Mouse (Mus musculus) MEL (cell line): Measurements from ENCODE around the gene Chpt1. TPM values are rescaled to one million over a fixed set of nuclear protein-coding genes. Genes with fewer than 3 reads are reported as not detected.

Experiments
- DNase-seq: peaks from one replicate; pipeline ENCODE4 v3.0.0; 2011; ENCODE audit warnings: low read depth, low spot score
- H3K27ac ChIP-seq: 2 replicates; pipeline ENCODE4 v1.5.1; 2012; ENCODE audit warnings: low read depth, mild to moderate bottlenecking, control low read depth, low read length, moderate library complexity; ENCODE audit not compliant: control insufficient read depth
- H3K27me3 ChIP-seq, 2 experiments: fragments of 150-350 bp in 1 of 2; sonication (generic) in 1 of 2; 2 replicates each; pipeline ENCODE4 v1.6.1; 2012; ENCODE audit warnings: low read length in 2 of 2, mild to moderate bottlenecking in 2 of 2, improper control_type of control experiment in 1 of 2, moderate library complexity in 1 of 2; ENCODE audit not compliant: insufficient read depth in 2 of 2, control insufficient read depth in 1 of 2
- H3K36me3 ChIP-seq, 2 experiments: 2 replicates each; pipeline ENCODE4 v1.6.1; 2012 to 2014; ENCODE audit warnings: low read length in 2 of 2, improper control_type of control experiment in 1 of 2, inconsistent platforms in 1 of 2, mild to moderate bottlenecking in 1 of 2; ENCODE audit not compliant: insufficient read depth in 2 of 2, control insufficient read depth in 1 of 2
- H3K4me1 ChIP-seq, 2 experiments: fragments of 150-350 bp in 1 of 2; sonication (generic) in 1 of 2; 2 replicates each; pipeline ENCODE4 v1.6.1; 2012; ENCODE audit warnings: low read length in 2 of 2, improper control_type of control experiment in 1 of 2, mild to moderate bottlenecking in 1 of 2; ENCODE audit not compliant: insufficient read depth in 2 of 2, control insufficient read depth in 1 of 2
- H3K4me3 ChIP-seq, 2 experiments: fragments of 150-350 bp in 1 of 2; sonication (generic) in 1 of 2; 2 replicates each; pipeline ENCODE4 v1.5.1; 2012; ENCODE audit warnings: low read depth in 2 of 2, low read length in 2 of 2, mild to moderate bottlenecking in 2 of 2, moderate library complexity in 2 of 2, control low read depth in 1 of 2, improper control_type of control experiment in 1 of 2; ENCODE audit not compliant: control insufficient read depth in 1 of 2, insufficient read depth in 1 of 2
- H3K79me2 ChIP-seq: 2 replicates; pipeline ENCODE4 v1.6.1; 2012; ENCODE audit warnings: mild to moderate bottlenecking, low read length, moderate library complexity; ENCODE audit not compliant: control insufficient read depth, poor library complexity, insufficient read depth
- H3K9ac ChIP-seq: 2 replicates; pipeline ENCODE4 v1.6.1; 2012; ENCODE audit warnings: low read depth, mild to moderate bottlenecking, control low read depth, low read length, moderate library complexity; ENCODE audit not compliant: control insufficient read depth, poor library complexity, severe bottlenecking
- H3K9me3 ChIP-seq: fragments of 150-350 bp; sonication (generic); replicated peaks from 2 replicates; pipeline ENCODE4 v1.6.1; 2012; ENCODE audit warnings: mild to moderate bottlenecking, low read length, improper control_type of control experiment, moderate library complexity; ENCODE audit not compliant: insufficient read depth
- BHLHE40 ChIP-seq: IDR thresholded peaks from 2 replicates; pipeline ENCODE4 v1.6.1; 2012; ENCODE audit warnings: low read depth, mild to moderate bottlenecking, inconsistent platforms, low read length, improper control_type of control experiment, borderline replicate concordance
- CHD2 ChIP-seq: IDR thresholded peaks from 2 replicates; pipeline ENCODE4 v1.6.1; 2011; ENCODE audit warnings: low read length, improper control_type of control experiment
- CTCF ChIP-seq, 3 experiments: IDR thresholded peaks in 2 of 3; conservative IDR thresholded peaks in 1 of 3; 2 replicates each; pipeline ENCODE4 v1.5.1; 2011 to 2012; ENCODE audit warnings: low read length in 3 of 3, low read depth in 2 of 3, mild to moderate bottlenecking in 2 of 3, improper control_type of control experiment in 1 of 3, inconsistent platforms in 1 of 3, mixed read lengths in 1 of 3, moderate library complexity in 1 of 3; ENCODE audit not compliant: control insufficient read depth in 1 of 3, insufficient read depth in 1 of 3, poor library complexity in 1 of 3, severe bottlenecking in 1 of 3
- E2F4 ChIP-seq: IDR thresholded peaks from 2 replicates; pipeline ENCODE4 v1.6.1; 2011; ENCODE audit warnings: low read depth, low read length, improper control_type of control experiment, borderline replicate concordance
- ELF1 ChIP-seq: IDR thresholded peaks from 2 replicates; pipeline ENCODE4 v1.6.1; 2014; ENCODE audit warnings: low read depth, mild to moderate bottlenecking, inconsistent platforms, low read length, improper control_type of control experiment, moderate library complexity
- EP300 ChIP-seq, 2 experiments: IDR thresholded peaks; 2 replicates each; pipeline ENCODE4 v1.6.1; 2011; ENCODE audit warnings: improper control_type of control experiment in 2 of 2, low read length in 2 of 2, low read depth in 1 of 2, mild to moderate bottlenecking in 1 of 2
- GABPA ChIP-seq: IDR thresholded peaks from 2 replicates; pipeline ENCODE4 v1.6.1; 2012; ENCODE audit warnings: low read depth, mild to moderate bottlenecking, inconsistent platforms, low read length, improper control_type of control experiment, moderate library complexity
- GATA1 ChIP-seq: IDR thresholded peaks from 2 replicates; pipeline ENCODE4 v1.6.1; 2011; ENCODE audit warnings: low read depth, low read length, improper control_type of control experiment
- MAZ ChIP-seq: IDR thresholded peaks from 2 replicates; pipeline ENCODE4 v1.6.1; 2012; ENCODE audit warnings: low read depth, mild to moderate bottlenecking, inconsistent platforms, low read length, improper control_type of control experiment
- MXI1 ChIP-seq: IDR thresholded peaks from 2 replicates; pipeline ENCODE4 v1.6.1; 2011; ENCODE audit warnings: mild to moderate bottlenecking, low read depth, low read length, improper control_type of control experiment
- NRF1 ChIP-seq: IDR thresholded peaks from 2 replicates; pipeline ENCODE4 v1.6.1; 2014; ENCODE audit warnings: low read depth, mild to moderate bottlenecking, inconsistent platforms, low read length, improper control_type of control experiment, moderate library complexity; ENCODE audit not compliant: poor library complexity, insufficient read depth, severe bottlenecking
- POLR2A ChIP-seq, 2 experiments: IDR thresholded peaks; 2 replicates each; pipeline ENCODE4 v1.6.1; 2011 to 2012; ENCODE audit warnings: low read length in 2 of 2, mild to moderate bottlenecking in 2 of 2, control low read depth in 1 of 2, improper control_type of control experiment in 1 of 2, low read depth in 1 of 2, moderate library complexity in 1 of 2; ENCODE audit not compliant: control insufficient read depth in 1 of 2, insufficient read depth in 1 of 2, poor library complexity in 1 of 2
- POLR2AphosphoS5 ChIP-seq: IDR thresholded peaks from 2 replicates; pipeline ENCODE4 v1.6.1; 2012; ENCODE audit warnings: low read depth, borderline replicate concordance, mild to moderate bottlenecking, inconsistent platforms, low read length, moderate library complexity, mixed read lengths
- SIN3A ChIP-seq: IDR thresholded peaks from 2 replicates; pipeline ENCODE4 v1.6.1; 2012; ENCODE audit warnings: low read length, improper control_type of control experiment, inconsistent platforms
- TCF12 ChIP-seq: IDR thresholded peaks from 2 replicates; pipeline ENCODE4 v1.6.1; 2014; ENCODE audit warnings: low read depth, mild to moderate bottlenecking, inconsistent platforms, low read length, improper control_type of control experiment, moderate library complexity
- USF1 ChIP-seq: IDR thresholded peaks from 2 replicates; pipeline ENCODE4 v1.6.1; 2014; ENCODE audit warnings: low read depth, mild to moderate bottlenecking, inconsistent platforms, low read length, improper control_type of control experiment, moderate library complexity
- ZC3H11A ChIP-seq: IDR thresholded peaks from 2 replicates; pipeline ENCODE4 v1.6.1; 2012; ENCODE audit warnings: low read depth, mild to moderate bottlenecking, inconsistent platforms, low read length, improper control_type of control experiment
- ZKSCAN1 ChIP-seq: IDR thresholded peaks from 2 replicates; pipeline ENCODE4 v1.6.1; 2012; ENCODE audit warnings: low read depth, mild to moderate bottlenecking, inconsistent platforms, low read length, improper control_type of control experiment, moderate library complexity
- polyA plus RNA-seq, 2 experiments: library from polyadenylated mRNA; stranded (reverse) in 1 of 2; unstranded in 1 of 2; fragments of >175 nt in 1 of 2; fragments of >200 nt in 1 of 2; gene quantifications; 2 replicates each; pipeline versions ENCODE4 v1.2.1 to v1.2.4; 2012; ENCODE audit warnings: low replicate concordance in 2 of 2, low read depth in 1 of 2; ENCODE audit not compliant: insufficient read length in 2 of 2, insufficient read depth in 1 of 2, missing spikeins in 1 of 2
- total RNA-seq: library from RNA; depleted of rRNA; stranded (reverse); fragments of 300-350 nt; gene quantifications from 2 replicates; pipeline ENCODE4 v1.2.3, GENCODE M21; 2012

Chpt1 gene
- total and polyA plus RNA-seq, 3 experiments, result 9.6 to 19.0 TPM; not detected in 1

- Histone ChIP-seq H3K36me3 (peaks cover 0 to 5% of the 10 kb centered on the region in 2 experiments; a peak in 2 of 4 replicates), H3K4me3 (peak overlapping the region; percentile 58 to 95), H3K27ac (no peak overlapping the region), H3K79me2 (no peaks in the 10 kb centered on the region), H3K9ac (peak overlapping the region; percentile 68), H3K9me3 (no peaks in the 10 kb centered on the region), H3K27me3 (no peaks in the 10 kb centered on the region), H3K4me1 (peaks cover 9 to 11% of the 10 kb centered on the region in 2 experiments; a peak in 3 of 4 replicates)
- no peak for DNase-seq
- TF ChIP-seq ZC3H11A (no peak), SIN3A (0 out of 2 replicates have a peak, but pooled peaks have one; percentile 1)
These were observed 608 bp upstream of the Chpt1 start for GRCm38 (mm10) chr10:88504481-88504880.

DNA sequence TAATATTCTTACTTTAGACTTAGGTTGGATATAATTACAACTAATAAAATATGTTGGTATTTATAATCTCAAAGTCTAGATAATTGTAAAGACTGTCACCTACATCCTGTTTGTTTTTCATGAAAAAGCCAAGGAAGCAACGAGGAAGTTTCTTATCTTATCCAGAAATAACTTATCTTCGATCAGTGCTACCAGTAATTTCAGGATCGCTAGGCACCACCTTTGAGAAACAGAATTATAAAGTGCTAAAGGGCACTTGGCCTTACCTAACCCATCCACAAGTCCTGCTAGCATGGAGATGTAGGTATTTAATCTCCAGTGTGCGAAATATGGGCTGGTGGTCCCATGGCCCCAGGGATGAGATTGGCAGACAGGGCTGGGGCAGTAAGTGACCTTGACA lies 954 bp downstream of the Chpt1 start:
- no peaks in the 10 kb centered on the region for H3K79me2 ChIP-seq
- H3K9me3 ChIP-seq, result no peaks in the 10 kb centered on the region
- peak overlapping the region; percentile 70 to 100 for H3K4me3 ChIP-seq
- peaks cover 9 to 11% of the 10 kb centered on the region in 2 experiments; a peak in 3 of 4 replicates for H3K4me1 ChIP-seq
- H3K36me3 ChIP-seq, result peaks cover 0 to 5% of the 10 kb centered on the region in 2 experiments; a peak in 2 of 4 replicates
- H3K9ac ChIP-seq, result peak overlapping the region; percentile 70
- H3K27ac ChIP-seq, result no peak overlapping the region
- H3K27me3 ChIP-seq, result no peaks in the 10 kb centered on the region
- TF ChIP-seq MAZ (no peak), GATA1 (peak; percentile 71), CTCF (IDR thresholded peaks at IDR 0.05 in 2 of 3, conservative IDR thresholded peaks at IDR 0.05 in 1 of 3; ENCODE audit: control insufficient read depth in 1 of 3, insufficient read depth in 1 of 3, low read depth in 2 of 3, low read length in 3 of 3, poor library complexity in 1 of 3, severe bottlenecking in 1 of 3) (no peak), EP300 (IDR thresholded peaks at IDR 0.05; ENCODE audit: low read depth in 1 of 2, low read length in 2 of 2) (no peak), ZKSCAN1 (no peak), BHLHE40 (no peak), CHD2 (no peak)
- no peak for DNase-seq

- DNase-seq, result no peak
- Histone ChIP-seq H3K9ac (no peak overlapping the region), H3K4me3 (no peak overlapping the region), H3K27ac (no peak overlapping the region), H3K4me1 (peaks cover 9 to 11% of the 10 kb centered on the region in 2 experiments; a peak in 3 of 4 replicates), H3K27me3 (no peaks in the 10 kb centered on the region), H3K79me2 (no peaks in the 10 kb centered on the region), H3K9me3 (no peaks in the 10 kb centered on the region), H3K36me3 (peaks cover 0 to 5% of the 10 kb centered on the region in 2 experiments; a peak in 2 of 4 replicates)
- no peak for TF ChIP-seq GABPA
- no peak for TF ChIP-seq ELF1
- no peak for TF ChIP-seq E2F4
- no peak for TF ChIP-seq NRF1
- TF ChIP-seq POLR2A (IDR thresholded peaks at IDR 0.05; ENCODE audit: control insufficient read depth in 1 of 2, insufficient read depth in 1 of 2, low read depth in 1 of 2, low read length in 2 of 2, poor library complexity in 1 of 2), result no peak
- TF ChIP-seq BHLHE40, result no peak
- no peak for TF ChIP-seq ZKSCAN1
- TF ChIP-seq TCF12, result no peak
- TF ChIP-seq POLR2AphosphoS5, result no peak
- TF ChIP-seq USF1, result no peak
- TF ChIP-seq MAZ, result no peak
- TF ChIP-seq MXI1, result no peak
These were observed 1.7 kb downstream of the Chpt1 start for GRCm38 (mm10) chr10:88501886-88502765.
